Mouse (Mus musculus) heart, postnatal 14 days (tissue): ENCODE results near the gene Tacc2. TPM values are rescaled to one million over a fixed set of nuclear protein-coding genes. Genes with fewer than 3 reads are reported as not detected.
"Not testable (repeated sequence)": the region's sequence is repeated elsewhere in the genome, so short reads cannot be mapped to it uniquely, and the experiment has no call there.

ENCODE experiments used
- DNase-seq, 2 experiments: peaks; one replicate each; pipeline ENCODE4 v3.0.0; 2021 to 2022
- intact Hi-C: fragments of 180-260 bp; cut with DNase I; formaldehyde crosslinking; loops from one replicate; pipeline ENCODE4 v1.15.1; 2025
- total RNA-seq, 2 experiments: library from RNA; stranded (reverse); gene quantifications; 2 replicates each; pipeline ENCODE4 v1.2.3; 2021

Gene Tacc2
- total RNA-seq, 2 experiments from 2014 or later: 316 to 336 TPM

GRCm38 (mm10) chr7:130568783-130569436, 8.3 kb upstream of the Tacc2 start:
- peak in 1 of 2 experiments; percentile 18 for DNase-seq
- intact Hi-C loops: no loop called here

DNA sequence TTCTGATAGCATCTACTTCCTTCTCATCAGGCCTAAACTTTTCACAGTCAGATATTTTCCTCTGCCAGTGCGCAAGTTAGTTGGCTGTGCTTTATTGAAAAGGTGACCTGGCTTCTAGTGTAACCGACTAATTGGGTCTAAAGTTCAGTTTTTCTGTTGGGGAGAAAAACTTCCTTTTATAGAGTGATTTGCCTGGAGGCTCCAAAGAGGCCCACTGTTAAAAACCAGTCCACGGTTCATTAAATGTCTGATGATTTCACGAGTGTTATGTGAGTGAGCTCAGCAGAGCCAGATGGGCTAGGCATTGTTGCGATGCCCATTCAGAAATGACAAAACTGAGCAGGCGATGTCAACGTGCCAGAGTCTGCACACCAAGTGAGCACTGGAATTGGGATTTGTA, 6.8 kb upstream of the Tacc2 start:
- no peak for DNase-seq
- intact Hi-C loops: no loop called here

GRCm38 (mm10) chr7:130572821-130573220, 4.4 kb upstream of the Tacc2 start, which contains the start of gene Nsmce4a:
Gene Nsmce4a (minus strand): TSS chr7:130573118.
- intact Hi-C loops: no loop called here
- DNase-seq: no peak

GRCm38 (mm10) chr7:130573746-130574145, 3.5 kb upstream of the Tacc2 start:
- DNase-seq: no peak
- intact Hi-C loops: no loop called here

DNA sequence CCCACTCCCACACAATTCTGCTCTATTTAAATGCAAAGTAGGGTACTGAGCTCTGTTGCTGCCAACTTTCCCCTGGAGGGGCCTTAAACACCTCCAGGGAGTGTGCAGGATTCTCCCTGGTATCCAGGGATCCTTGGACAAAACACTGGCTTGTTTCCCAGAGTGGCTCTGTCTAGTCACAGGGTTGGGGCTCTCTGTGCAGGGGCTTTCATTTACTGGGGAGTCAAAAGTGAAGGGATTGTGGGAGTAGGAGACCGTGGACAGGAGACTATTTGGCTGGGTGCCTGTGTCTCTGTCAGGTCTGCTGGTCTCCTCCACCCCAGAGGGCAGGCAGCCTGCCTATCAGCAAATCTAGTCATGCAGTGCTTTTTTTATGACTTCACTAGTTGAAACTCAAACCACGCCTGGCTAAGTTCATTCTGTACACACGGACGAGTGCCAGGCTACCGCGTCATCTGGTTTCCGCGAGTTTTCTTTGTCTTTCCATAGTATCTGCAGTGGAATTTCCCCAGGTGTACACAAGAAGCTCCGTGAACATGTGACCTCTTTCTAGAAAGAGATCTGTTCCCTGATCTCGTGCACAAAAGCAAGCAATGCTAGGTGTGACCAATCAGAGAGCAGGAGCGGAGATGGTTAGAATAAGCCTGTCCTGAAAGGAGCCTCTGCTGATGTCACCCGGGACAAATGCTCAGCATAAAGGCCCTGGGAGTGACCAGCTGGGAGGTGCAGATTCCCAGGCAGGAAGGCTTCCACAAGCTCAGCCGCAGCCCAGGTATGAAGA, 2.8 kb upstream of the Tacc2 start:
- peak; percentile 41 for DNase-seq
- intact Hi-C loops: no loop called here

- intact Hi-C loops: no loop called here
- no peak for DNase-seq
Measured at GRCm38 (mm10) chr7:130576981-130577380, 257 bp upstream of the Tacc2 start.

DNA sequence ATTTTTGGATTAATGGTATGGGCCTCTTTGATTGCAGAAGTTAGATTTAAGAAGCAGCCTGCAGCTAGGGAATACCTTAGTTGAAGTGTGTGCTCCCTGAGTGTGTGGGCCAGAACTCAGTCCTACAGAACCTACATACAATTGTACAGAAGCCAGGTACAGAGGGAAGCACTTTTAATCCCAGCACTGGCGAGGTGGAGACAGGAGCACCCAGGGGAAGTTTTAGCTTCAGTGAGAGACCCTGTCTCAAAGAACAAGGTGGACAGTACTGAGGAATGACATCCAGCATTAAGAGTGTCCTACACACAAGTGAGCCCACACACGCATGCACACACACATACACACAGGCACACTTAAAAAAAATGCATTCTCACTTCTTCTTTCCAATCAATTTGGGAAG, 828 bp downstream of the Tacc2 start:
- DNase-seq: no peak
- intact Hi-C loops: no loop called here

DNA sequence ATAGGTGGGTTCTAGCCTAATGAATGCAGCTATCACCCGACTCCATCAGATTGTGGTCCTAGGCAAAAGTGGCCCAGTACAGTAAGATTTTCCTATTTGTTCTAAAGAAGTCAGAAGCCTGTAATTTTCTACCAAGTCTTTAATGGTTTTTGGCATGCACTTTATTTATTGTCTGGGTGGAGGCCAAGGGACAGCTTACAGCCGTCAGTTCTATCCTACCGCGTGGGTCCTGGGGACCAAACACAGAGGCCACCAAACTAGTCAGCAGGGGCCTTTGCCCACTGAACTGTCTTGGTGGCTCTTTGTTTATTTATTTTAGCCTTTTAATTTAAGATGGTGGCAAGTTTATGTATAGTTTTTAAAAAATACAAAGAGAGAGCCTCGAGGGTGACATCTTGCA, 1.4 kb downstream of the Tacc2 start:
- intact Hi-C loops: no loop called here
- no peak for DNase-seq

- intact Hi-C loops: no loop called here
- DNase-seq: no peak
Measured at GRCm38 (mm10) chr7:130586521-130587072, 9.4 kb downstream of the Tacc2 start.

GRCm38 (mm10) chr7:130590081-130590828, 13.0 kb downstream of the Tacc2 start:
- intact Hi-C loops: no loop called here
- no peak for DNase-seq

DNA sequence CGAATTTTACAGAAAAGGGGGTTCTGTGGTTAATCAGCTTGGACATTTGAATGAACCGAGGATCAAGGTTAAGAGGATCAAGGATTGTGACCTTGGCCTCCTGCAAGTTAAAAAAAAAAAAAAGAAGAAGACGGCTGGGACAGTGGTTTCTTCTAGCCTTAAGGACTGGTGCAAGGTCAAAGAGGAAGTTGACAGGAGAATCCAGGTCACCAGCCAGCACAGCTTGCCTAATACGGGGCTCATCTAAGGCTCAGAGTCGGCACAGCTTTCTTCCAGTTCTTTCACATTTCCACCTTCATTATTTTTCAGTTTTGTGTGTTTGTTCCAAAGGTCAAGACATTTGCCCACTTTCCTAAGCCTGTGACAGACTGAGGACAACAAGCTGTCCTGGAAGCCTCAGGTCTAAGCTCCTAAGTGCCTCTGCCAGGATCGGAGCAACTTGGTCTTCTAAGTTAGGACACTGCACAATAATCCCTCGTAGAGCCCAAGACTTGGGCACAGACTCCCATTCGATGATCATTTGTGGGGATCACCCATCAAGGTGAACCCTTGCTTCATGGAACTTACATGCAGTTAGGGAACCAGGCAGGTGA, 13.7 kb downstream of the Tacc2 start:
- no peak for DNase-seq
- intact Hi-C loops: no loop called here

DNA sequence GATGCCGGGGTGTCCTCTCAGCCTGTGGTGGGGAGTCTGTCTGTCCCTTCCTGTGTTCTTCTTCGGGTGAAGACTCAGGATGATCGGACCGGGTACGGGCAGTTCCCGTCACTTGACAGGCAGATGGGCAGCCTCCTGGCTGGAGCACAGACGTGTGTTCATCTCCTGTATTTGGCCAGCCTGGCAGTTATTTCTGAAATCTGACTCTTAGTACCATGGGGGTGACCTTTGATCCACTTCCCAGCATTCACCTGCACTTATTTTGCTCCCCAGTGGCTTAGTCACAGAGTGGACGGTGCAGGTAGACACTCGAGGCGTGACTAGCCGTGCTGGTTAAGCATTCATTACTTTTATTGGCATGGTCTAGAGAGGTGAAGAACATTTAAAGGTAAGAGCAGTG, 15.7 kb downstream of the Tacc2 start:
- intact Hi-C loops, DNase-seq: not testable (repeated sequence)

- intact Hi-C loops, DNase-seq: not testable (repeated sequence)
Measured at GRCm38 (mm10) chr7:130593375-130594239, 16.4 kb downstream of the Tacc2 start.

GRCm38 (mm10) chr7:130596079-130596855, 19.0 kb downstream of the Tacc2 start:
- intact Hi-C loops: not testable (repeated sequence)
- peak in 1 of 2 experiments; percentile 16 for DNase-seq

GRCm38 (mm10) chr7:130597546-130597945, 20.3 kb downstream of the Tacc2 start:
- no peak for DNase-seq
- intact Hi-C loops: no loop called here

DNA sequence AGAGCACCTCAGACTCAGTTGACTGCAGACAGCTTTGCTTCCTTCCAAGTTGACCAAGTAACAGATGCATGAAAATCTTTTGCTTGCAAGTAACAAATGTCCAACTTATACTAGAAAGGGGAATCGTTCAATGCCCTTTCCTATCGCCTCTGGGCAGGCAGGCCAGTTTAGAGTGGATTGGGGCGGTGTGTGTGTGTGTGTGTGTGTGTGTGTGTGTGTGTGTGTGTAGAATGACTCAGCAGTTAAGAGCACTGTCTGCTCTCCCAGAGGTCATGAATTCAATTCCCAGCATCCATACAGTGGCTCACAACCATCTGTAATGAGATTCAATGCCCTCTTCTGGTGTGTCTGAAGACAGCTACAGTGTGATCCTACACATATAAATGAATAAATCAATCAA, 22.8 kb downstream of the Tacc2 start:
- intact Hi-C loops: loop anchor here (5.0 kb wide), 1 partner anchor 92 kb away; no protein-coding TSS in a partner anchor
- no peak for DNase-seq

DNA sequence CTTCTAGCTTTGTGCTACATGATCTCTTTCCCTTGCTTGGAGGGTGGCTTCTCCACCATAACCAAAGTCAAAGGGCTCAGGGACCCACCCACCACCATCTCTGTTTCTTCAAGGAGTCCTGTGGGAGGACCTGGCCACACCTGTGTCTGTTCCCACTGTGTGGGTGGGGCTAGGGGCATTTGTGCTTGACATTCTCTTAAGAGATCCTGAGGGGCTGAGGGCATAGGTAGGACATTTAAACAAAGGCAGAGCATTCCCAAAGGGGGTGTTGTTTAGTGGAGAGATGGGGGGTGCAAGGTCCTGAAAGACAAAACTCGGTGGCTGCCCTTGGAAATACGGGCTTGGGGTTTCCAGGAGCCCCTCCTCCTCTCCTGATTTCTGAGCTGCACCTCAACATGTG, 23.3 kb downstream of the Tacc2 start:
- no peak for DNase-seq
- intact Hi-C loops: loop anchor here (5.0 kb wide), 1 partner anchor 92 kb away; no protein-coding TSS in a partner anchor

- no peak for DNase-seq
- intact Hi-C loops: loop anchor here (5.0 kb wide), 1 partner anchor 89 kb away; no protein-coding TSS in a partner anchor
Measured at GRCm38 (mm10) chr7:130602804-130603203, 25.6 kb downstream of the Tacc2 start.

DNA sequence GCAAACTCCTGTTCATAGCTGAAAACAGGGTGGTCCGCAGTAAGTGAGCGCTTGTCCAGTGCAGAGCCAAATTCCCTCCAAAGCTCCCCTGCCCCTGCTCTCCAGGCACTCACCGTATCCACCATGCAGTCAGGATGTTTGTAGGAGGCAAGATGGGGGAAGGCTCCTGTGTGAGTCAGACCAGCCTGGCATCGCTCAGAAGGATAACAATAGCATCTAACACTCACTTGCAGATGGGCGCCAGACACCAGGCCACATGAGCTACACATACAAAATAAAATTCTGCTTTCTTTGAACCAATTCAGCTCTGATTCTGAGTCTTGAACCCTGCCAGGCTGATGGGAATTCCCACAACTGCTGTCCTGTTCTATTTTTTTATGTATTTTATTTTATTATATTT, 26.3 kb downstream of the Tacc2 start:
- intact Hi-C loops: loop anchor here (5.0 kb wide), 1 partner anchor 89 kb away; no protein-coding TSS in a partner anchor
- no peak for DNase-seq
